35 mouse cellular contexts compared by ENCODE assay signal in the genomic region with DNA sequence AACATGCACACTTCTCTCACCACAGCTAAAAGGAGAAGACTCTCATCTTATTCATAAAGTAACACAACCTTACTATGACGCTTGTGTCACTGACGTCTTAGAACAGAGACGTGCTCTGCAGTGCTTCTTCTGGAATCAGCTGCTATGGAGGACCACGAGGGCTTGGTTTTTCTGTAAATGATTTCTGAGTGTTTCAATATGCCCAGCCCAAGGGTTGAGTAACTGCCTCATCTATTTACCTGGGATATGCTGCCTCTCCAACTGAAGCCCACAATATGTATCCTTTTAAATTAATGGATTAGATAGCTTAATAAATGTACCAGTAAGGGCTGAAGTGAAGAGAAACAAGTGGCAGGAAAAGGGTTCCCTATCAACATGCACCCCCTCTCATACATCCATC.
"Had no signal": no experiment of that assay in that cellular context is flagged by ENCODE, and none has a peak within 500 bp of the region (broad histone marks: within the 10 kb centered on the region; RNA-seq: fewer than 3 reads in every experiment).

No protein-coding gene starts in this region.

- H3K4me1 ChIP-seq: heart, embryonic 10.5 days; heart, embryonic 12.5 days; hindbrain, embryonic 10.5 days; hindbrain, embryonic 12.5 days; hindbrain, embryonic 13.5 days; hindbrain, embryonic 15.5 days; kidney, embryonic 15.5 days had no signal

- H3K4me2 ChIP-seq: heart, embryonic 11.5 days; heart, embryonic 12.5 days; heart, embryonic 13.5 days; heart, embryonic 15.5 days; hindbrain, embryonic 12.5 days; hindbrain, embryonic 13.5 days; hindbrain, embryonic 14.5 days; hindbrain, embryonic 15.5 days; intestine, embryonic 15.5 days; kidney, embryonic 15.5 days had no signal

- DNase-seq: heart, adult 2 months; heart, postnatal 10 days; heart, postnatal 14 days; heart, postnatal 36 days; heart, postnatal 4 days; kidney, adult 11 months; kidney, adult 18-20 months; kidney, adult 2 months; kidney, adult 8-10 months; kidney, adult 9 months; kidney, postnatal 10 days; kidney, postnatal 14 days; kidney, postnatal 25 days; kidney, postnatal 36 days; kidney, postnatal 4 days; layer of hippocampus, adult 9-11 months had no signal

- ATAC-seq: hindbrain, embryonic 16.5 days; hindbrain, postnatal 0 days; inflammation-experienced regulatory T-cells, adult 6 months; intestine, embryonic 15.5 days; intestine, embryonic 16.5 days; intestine, postnatal 0 days had no signal

- H3K27ac ChIP-seq: heart, adult 2 months; heart, embryonic 10.5 days; heart, embryonic 13.5 days; heart, embryonic 15.5 days; hindbrain, embryonic 10.5 days; hindbrain, embryonic 12.5 days; hindbrain, embryonic 13.5 days; hindbrain, embryonic 14.5 days; hindbrain, embryonic 15.5 days; hindbrain, postnatal 0 days; intestine, embryonic 15.5 days; kidney, embryonic 15.5 days; kidney, postnatal 0 days; layer of hippocampus, adult 2 months had no signal

- H3K36me3 ChIP-seq: heart, embryonic 12.5 days; heart, embryonic 15.5 days; hindbrain, embryonic 12.5 days; hindbrain, embryonic 13.5 days; hindbrain, embryonic 15.5 days; intestine, embryonic 15.5 days had no signal

- H3K9ac ChIP-seq: heart, embryonic 12.5 days; heart, embryonic 13.5 days; heart, embryonic 15.5 days; hindbrain, embryonic 12.5 days; hindbrain, embryonic 13.5 days; hindbrain, embryonic 14.5 days; hindbrain, embryonic 15.5 days; intestine, embryonic 15.5 days; kidney, embryonic 15.5 days had no signal

- H3K9me3 ChIP-seq: heart, embryonic 10.5 days; heart, embryonic 12.5 days; heart, embryonic 13.5 days; heart, embryonic 15.5 days; hindbrain, embryonic 10.5 days; hindbrain, embryonic 12.5 days; hindbrain, embryonic 13.5 days; hindbrain, embryonic 15.5 days; intestine, embryonic 15.5 days; kidney, embryonic 15.5 days had no signal

- H3K27me3 ChIP-seq: heart, embryonic 12.5 days; heart, embryonic 13.5 days; heart, embryonic 15.5 days; hindbrain, embryonic 12.5 days; hindbrain, embryonic 13.5 days; hindbrain, embryonic 15.5 days; intestine, embryonic 15.5 days; kidney, embryonic 15.5 days had no signal

- H3K4me3 ChIP-seq: heart, adult 2 months; heart, embryonic 10.5 days; heart, embryonic 12.5 days; heart, embryonic 13.5 days; heart, embryonic 15.5 days; hindbrain, embryonic 10.5 days; hindbrain, embryonic 12.5 days; hindbrain, embryonic 13.5 days; hindbrain, embryonic 15.5 days; intestine, embryonic 15.5 days; kidney, embryonic 15.5 days; layer of hippocampus, adult 2 months had no signal
